ENCODE assay signal across 8 mouse cellular contexts in the genomic region with DNA sequence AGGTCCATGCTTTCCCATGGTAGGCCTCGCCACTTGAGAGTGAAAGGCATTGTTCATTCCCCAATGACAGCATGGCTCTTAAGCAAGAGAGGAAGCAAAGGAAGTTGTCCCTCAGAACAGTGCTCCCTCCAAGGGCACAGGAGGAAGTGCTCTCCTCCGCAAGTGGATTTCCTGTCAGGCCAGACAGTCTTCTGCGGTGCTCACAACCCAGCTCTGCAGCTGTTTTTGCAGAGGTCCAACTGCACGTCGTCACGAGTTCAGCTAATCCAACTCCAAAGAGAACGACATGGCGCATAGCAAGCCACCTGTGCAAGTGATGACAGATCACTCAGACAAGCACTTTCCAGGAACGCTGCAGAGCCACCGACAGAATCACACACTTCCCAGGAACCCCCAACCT.
DNase-seq lines count a peak whose midpoint lies in the region; ATAC-seq lines count a peak whose summit lies in the region.
"Had no signal": no experiment of that assay in that cellular context is flagged by ENCODE, and none has a peak within 500 bp of the region (broad histone marks: within the 10 kb centered on the region; RNA-seq: fewer than 3 reads in every experiment).

No protein-coding gene starts in this region.

- no peaks in the 10 kb centered on the region for H3K27me3 ChIP-seq in intestine, embryonic 16.5 days (replicated peaks; ENCODE audit: control insufficient read depth, insufficient read depth, low read length)
- H3K27me3 ChIP-seq in megakaryocyte, embryonic 14.5 days (replicated peaks), result no peaks in the 10 kb centered on the region
- no peaks in the 10 kb centered on the region for H3K27me3 ChIP-seq in hindbrain, embryonic 16.5 days (replicated peaks; ENCODE audit: control insufficient read depth, insufficient read depth, low read length)
- H3K27me3 ChIP-seq: neural tube, embryonic 12.5 days had no signal

- no peaks in the 10 kb centered on the region for H3K36me3 ChIP-seq in intestine, embryonic 16.5 days (ENCODE audit: control insufficient read depth, insufficient read depth, low read length)
- no peaks in the 10 kb centered on the region for H3K36me3 ChIP-seq in megakaryocyte, embryonic 14.5 days (replicated peaks; ENCODE audit: low read length)
- H3K36me3 ChIP-seq in hindbrain, embryonic 16.5 days (ENCODE audit: control insufficient read depth, insufficient read depth, low read length), result no peaks in the 10 kb centered on the region
- H3K36me3 ChIP-seq: neural tube, embryonic 12.5 days had no signal

- no peaks in the 10 kb centered on the region for H3K9me3 ChIP-seq in intestine, embryonic 16.5 days (ENCODE audit: control insufficient read depth, low read length)
- H3K9me3 ChIP-seq in megakaryocyte, embryonic 14.5 days, result no peaks in the 10 kb centered on the region
- H3K9me3 ChIP-seq in hindbrain, embryonic 16.5 days (ENCODE audit: control insufficient read depth, low read length), result no peaks in the 10 kb centered on the region
- H3K9me3 ChIP-seq: neural tube, embryonic 12.5 days had no signal

- DNase-seq in T-cell, adult 2 months (ENCODE audit: low spot score), result peak; percentile 51
- DNase-seq in urinary bladder, postnatal 36 days (ENCODE audit: low spot score in 2 of 2), result no peak
- no peak for DNase-seq in MN1 (ENCODE audit: low spot score)

- H3K4me3 ChIP-seq in intestine, embryonic 16.5 days (ENCODE audit: low read length), result no peak overlapping the region
- peak overlapping the region; percentile 35 for H3K4me3 ChIP-seq in megakaryocyte, embryonic 14.5 days (replicated peaks)
- no peak overlapping the region for H3K4me3 ChIP-seq in hindbrain, embryonic 16.5 days (ENCODE audit: low read length)
- H3K4me3 ChIP-seq: neural tube, embryonic 12.5 days had no signal

- H3K27ac ChIP-seq in intestine, embryonic 16.5 days (ENCODE audit: low read length), result no peak overlapping the region
- H3K27ac ChIP-seq in hindbrain, embryonic 16.5 days (ENCODE audit: low read depth, low read length), result no peak overlapping the region
- H3K27ac ChIP-seq: neural tube, embryonic 12.5 days had no signal

- WGBS in intestine, embryonic 16.5 days, result 56% methylated on average over 10 of the region's 10 CpGs
- WGBS in hindbrain, embryonic 16.5 days, result 71% methylated on average over 10 of the region's 10 CpGs

- H3K4me1 ChIP-seq in intestine, embryonic 16.5 days (ENCODE audit: control insufficient read depth, insufficient read depth, low read length), result peaks cover 5% of the 10 kb centered on the region
- peaks cover 53% of the 10 kb centered on the region for H3K4me1 ChIP-seq in megakaryocyte, embryonic 14.5 days
- H3K4me1 ChIP-seq in hindbrain, embryonic 16.5 days (ENCODE audit: control insufficient read depth, insufficient read depth, low read depth, low read length), result peaks cover 11% of the 10 kb centered on the region

- peak; percentile 87 for ATAC-seq in common myeloid progenitor, adult 5-6 weeks (replicated peaks; ENCODE audit: low read depth, poor library complexity, severe bottlenecking)
- peak; percentile 49 for ATAC-seq in intestine, embryonic 16.5 days
- ATAC-seq in hindbrain, embryonic 16.5 days, result no peak

- no peak overlapping the region for H3K9ac ChIP-seq in intestine, embryonic 16.5 days (ENCODE audit: low read depth, low read length)
- no peak overlapping the region for H3K9ac ChIP-seq in hindbrain, embryonic 16.5 days (ENCODE audit: low read depth, low read length)
- H3K9ac ChIP-seq: neural tube, embryonic 12.5 days had no signal

- no peak overlapping the region for H3K4me2 ChIP-seq in intestine, embryonic 16.5 days (ENCODE audit: low read depth, low read length)
- H3K4me2 ChIP-seq in hindbrain, embryonic 16.5 days (ENCODE audit: low read length), result no peak overlapping the region
- H3K4me2 ChIP-seq: neural tube, embryonic 12.5 days had no signal
